Mouse (Mus musculus): ENCODE results near the gene Slc17a1. TPM values are rescaled to one million over a fixed set of nuclear protein-coding genes. Genes with fewer than 3 reads are reported as not detected.

Gene Slc17a1
- polyA plus RNA-seq, 1 experiment from 2014 or later = 0.55 TPM

GRCm38 (mm10) chr13:23898242-23898641 is 30.7 kb downstream of the Slc17a1 start:
- no peaks in the 10 kb centered on the region for H3K9me3 ChIP-seq
- no peak overlapping the region for H3K27ac ChIP-seq
- no peak overlapping the region for H3K4me3 ChIP-seq (replicated peaks)
- no peak overlapping the region for H3K9ac ChIP-seq
- no peak overlapping the region for H3K4me2 ChIP-seq (replicated peaks)
- no peaks in the 10 kb centered on the region for H3K36me3 ChIP-seq
- no peak for ATAC-seq
- 49% methylated on average over 6 of the region's 6 CpGs for WGBS
- H3K4me1 ChIP-seq (replicated peaks) = no peaks in the 10 kb centered on the region
- no peaks in the 10 kb centered on the region for H3K27me3 ChIP-seq (replicated peaks)

- Histone ChIP-seq H3K4me2 (replicated peaks) (no peak overlapping the region), H3K4me3 (replicated peaks) (no peak overlapping the region), H3K4me1 (replicated peaks) (0 out of 2 replicates have a peak, but pooled peaks cover 3% of the 10 kb centered on the region), H3K27ac (no peak overlapping the region), H3K36me3 (no peaks in the 10 kb centered on the region), H3K27me3 (replicated peaks) (no peaks in the 10 kb centered on the region), H3K9ac (no peak overlapping the region), H3K9me3 (no peaks in the 10 kb centered on the region)
- WGBS = 90% methylated on average over 5 of the region's 5 CpGs
- ATAC-seq = no peak
Observed at GRCm38 (mm10) chr13:23906906-23907305, 39.4 kb downstream of the Slc17a1 start.

DNA sequence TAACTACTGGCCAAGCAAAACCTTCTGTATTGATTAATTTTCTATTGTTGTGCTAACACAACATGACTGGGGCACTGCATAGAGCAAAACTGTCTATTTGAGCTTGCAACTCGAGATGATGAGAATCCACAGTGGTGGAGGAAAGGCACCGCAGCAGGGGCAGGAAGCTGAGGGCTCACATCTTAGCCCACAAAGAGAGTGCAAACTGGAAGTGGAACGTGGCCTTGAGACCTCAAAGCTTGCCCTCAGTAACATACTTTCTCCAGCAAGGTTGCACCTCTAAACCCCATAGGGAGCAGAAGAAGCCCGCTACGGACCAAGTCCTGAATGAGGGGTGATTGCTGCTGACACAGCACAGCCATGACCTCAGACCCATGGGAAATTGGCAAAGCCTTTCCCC is 42.6 kb downstream of the Slc17a1 start:
- Histone ChIP-seq H3K36me3 (no peaks in the 10 kb centered on the region), H3K9me3 (no peaks in the 10 kb centered on the region), H3K4me1 (replicated peaks) (0 out of 2 replicates have a peak, but pooled peaks cover 3% of the 10 kb centered on the region), H3K27me3 (replicated peaks) (no peaks in the 10 kb centered on the region), H3K9ac (no peak overlapping the region), H3K27ac (no peak overlapping the region), H3K4me2 (replicated peaks) (no peak overlapping the region), H3K4me3 (replicated peaks) (no peak overlapping the region)
- no peak for ATAC-seq
- 79% methylated on average over 5 of the region's 5 CpGs for WGBS

- ATAC-seq = no peak
Observed at GRCm38 (mm10) chr13:23911335-23911734, 43.8 kb downstream of the Slc17a1 start.

GRCm38 (mm10) chr13:23913791-23914306 is 46.3 kb downstream of the Slc17a1 start:
- Histone ChIP-seq H3K4me2 (replicated peaks) (peak overlapping the region; percentile 44), H3K27me3 (replicated peaks) (no peaks in the 10 kb centered on the region), H3K27ac (peak overlapping the region; percentile 84), H3K9me3 (no peaks in the 10 kb centered on the region), H3K4me1 (replicated peaks) (peaks cover 12% of the 10 kb centered on the region; the same call in 1 of the 2 replicates), H3K36me3 (no peaks in the 10 kb centered on the region), H3K4me3 (replicated peaks) (peak overlapping the region; percentile 33), H3K9ac (no peak overlapping the region)
- peak; percentile 73 for ATAC-seq
- WGBS = 19% methylated on average over 6 of the region's 6 CpGs

More at GRCm38 (mm10) chr13:23911335-23911734, 43.8 kb downstream of the Slc17a1 start:
- WGBS = 78% methylated on average over 5 of the region's 5 CpGs
- Histone ChIP-seq H3K4me2 (replicated peaks) (no peak overlapping the region), H3K4me1 (replicated peaks) (peaks cover 12% of the 10 kb centered on the region; the same call in 1 of the 2 replicates), H3K27ac (no peak overlapping the region), H3K4me3 (replicated peaks) (no peak overlapping the region), H3K36me3 (no peaks in the 10 kb centered on the region), H3K9me3 (no peaks in the 10 kb centered on the region), H3K27me3 (replicated peaks) (no peaks in the 10 kb centered on the region), H3K9ac (no peak overlapping the region)

GRCm38 (mm10) chr13:23914376-23915167 is 47.0 kb downstream of the Slc17a1 start, which contains the start of gene Slc17a4:
Gene Slc17a4, minus strand, starts transcription at chr13:23915009.
- Histone ChIP-seq H3K36me3 (no peaks in the 10 kb centered on the region), H3K4me2 (replicated peaks) (peak within 1 kb of the TSS; percentile 44), H3K9ac (no peak within 1 kb of the TSS), H3K27ac (peak within 1 kb of the TSS; percentile 84), H3K4me1 (replicated peaks) (peaks cover 12% of the 10 kb centered on the region; the same call in 1 of the 2 replicates), H3K27me3 (replicated peaks) (no peaks in the 10 kb centered on the region), H3K9me3 (no peaks in the 10 kb centered on the region), H3K4me3 (replicated peaks) (peak within 1 kb of the TSS; percentile 33)
- ATAC-seq = peak; percentile 83
- 28% methylated on average over 9 of the region's 9 CpGs for WGBS

DNA sequence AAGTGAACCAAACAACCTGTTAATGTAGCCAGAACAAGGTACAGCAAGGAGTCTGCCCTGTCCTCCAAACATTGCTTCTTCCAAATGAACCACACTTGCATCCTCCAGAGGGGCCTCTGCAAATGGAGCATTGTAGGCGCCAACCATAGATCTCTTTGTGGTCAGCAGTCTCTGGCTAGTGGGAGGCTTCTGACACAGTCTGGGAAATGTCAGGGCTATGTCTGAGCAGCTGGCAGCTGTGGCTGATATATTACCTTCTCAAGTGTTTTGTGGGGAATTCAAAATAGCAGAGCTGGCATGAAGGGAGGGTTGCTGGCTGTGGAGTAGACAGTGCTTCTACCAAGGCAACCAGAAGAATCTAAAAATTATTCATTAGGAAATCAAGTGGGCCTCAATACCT is 48.6 kb downstream of the Slc17a1 start:
- 69% methylated on average over 1 of the region's 1 CpGs for WGBS
- Histone ChIP-seq H3K27me3 (replicated peaks) (no peaks in the 10 kb centered on the region), H3K27ac (no peak overlapping the region), H3K4me3 (replicated peaks) (no peak overlapping the region), H3K9me3 (no peaks in the 10 kb centered on the region), H3K4me2 (replicated peaks) (no peak overlapping the region), H3K9ac (no peak overlapping the region), H3K36me3 (no peaks in the 10 kb centered on the region), H3K4me1 (replicated peaks) (peaks cover 9% of the 10 kb centered on the region; the same call in 1 of the 2 replicates)
- ATAC-seq = no peak

DNA sequence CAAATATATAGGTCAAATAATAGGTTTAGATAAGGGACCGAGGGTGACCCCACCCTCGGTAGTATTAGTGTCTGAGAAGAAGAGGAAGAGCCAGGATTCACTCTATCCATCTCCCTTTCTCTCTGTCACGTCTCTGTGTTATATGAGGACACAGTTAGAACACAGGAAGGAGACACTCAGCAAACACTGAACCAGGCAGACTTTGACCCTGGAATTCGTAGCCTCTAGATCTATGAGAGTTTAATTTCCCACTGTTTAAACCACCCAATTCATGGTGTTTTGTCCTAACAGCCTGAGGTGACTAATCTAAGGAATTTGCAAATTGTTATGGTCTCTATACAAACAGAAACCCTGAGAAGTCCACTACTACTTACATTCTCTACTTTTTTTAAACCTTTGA is 50.1 kb downstream of the Slc17a1 start:
- no peaks in the 10 kb centered on the region for H3K27me3 ChIP-seq (replicated peaks)
- peak; percentile 62 for ATAC-seq
- H3K4me3 ChIP-seq (replicated peaks) = no peak overlapping the region
- H3K4me1 ChIP-seq (replicated peaks) = peaks cover 9% of the 10 kb centered on the region; the same call in 1 of the 2 replicates
- no peaks in the 10 kb centered on the region for H3K9me3 ChIP-seq
- no peak overlapping the region for H3K4me2 ChIP-seq (replicated peaks)
- no peaks in the 10 kb centered on the region for H3K36me3 ChIP-seq
- H3K27ac ChIP-seq = no peak overlapping the region
- H3K9ac ChIP-seq = no peak overlapping the region
- 31% methylated on average over 4 of the region's 4 CpGs for WGBS

GRCm38 (mm10) chr13:23925792-23926191 is 58.2 kb downstream of the Slc17a1 start:
- Histone ChIP-seq H3K36me3 (no peaks in the 10 kb centered on the region), H3K4me2 (replicated peaks) (no peak overlapping the region), H3K9ac (no peak overlapping the region), H3K4me1 (replicated peaks) (peaks cover 8% of the 10 kb centered on the region), H3K4me3 (replicated peaks) (no peak overlapping the region), H3K27me3 (replicated peaks) (no peaks in the 10 kb centered on the region), H3K9me3 (no peaks in the 10 kb centered on the region), H3K27ac (no peak overlapping the region)
- 65% methylated on average over 2 of the region's 2 CpGs for WGBS
- no peak for ATAC-seq

DNA sequence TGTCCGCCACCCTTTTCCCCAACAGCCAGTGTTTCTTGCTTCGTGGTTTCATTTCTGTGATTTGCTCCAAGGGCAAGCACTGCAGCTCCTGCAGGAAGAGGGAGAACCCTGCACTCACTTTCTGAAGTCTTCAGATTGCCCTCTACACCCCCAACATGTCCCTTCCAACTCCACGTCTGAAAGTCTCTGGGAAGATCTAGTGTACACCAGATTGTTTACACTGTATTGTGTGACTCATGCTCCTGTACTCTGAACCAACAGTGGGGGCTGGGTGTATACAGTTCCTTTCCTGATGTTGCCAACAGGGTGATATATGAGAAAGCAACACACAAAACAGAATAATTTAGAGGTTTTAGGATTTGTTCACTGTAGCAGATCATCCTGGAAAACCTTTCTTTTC is 61.1 kb downstream of the Slc17a1 start:
- Histone ChIP-seq H3K36me3 (no peaks in the 10 kb centered on the region), H3K27me3 (replicated peaks) (no peaks in the 10 kb centered on the region), H3K4me2 (replicated peaks) (no peak overlapping the region), H3K9ac (no peak overlapping the region), H3K9me3 (no peaks in the 10 kb centered on the region), H3K27ac (no peak overlapping the region), H3K4me3 (replicated peaks) (no peak overlapping the region), H3K4me1 (replicated peaks) (peaks cover 8% of the 10 kb centered on the region)
- WGBS = 42% methylated on average over 3 of the region's 3 CpGs
- peak; percentile 86 for ATAC-seq

DNA sequence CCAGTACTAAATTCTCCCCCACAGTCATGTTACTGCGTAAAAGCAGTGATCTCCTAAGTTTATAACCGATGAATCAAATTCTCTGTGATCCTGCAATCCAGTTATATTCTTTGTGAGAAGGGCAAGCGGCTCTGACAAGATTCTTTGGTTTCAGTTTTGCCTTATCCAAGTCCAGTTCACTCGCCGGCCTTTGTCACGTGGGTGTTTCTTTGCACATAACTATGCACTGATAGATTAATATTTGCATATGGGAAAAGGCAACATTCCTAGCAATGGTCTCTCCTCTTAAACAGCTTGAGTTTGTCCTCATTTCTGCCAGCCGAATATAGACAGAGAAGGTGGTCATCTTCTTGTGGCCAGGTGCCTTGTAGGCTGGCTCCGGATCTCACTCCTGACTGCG is 62.9 kb downstream of the Slc17a1 start:
- Histone ChIP-seq H3K9me3 (no peaks in the 10 kb centered on the region), H3K4me1 (replicated peaks) (peaks cover 8% of the 10 kb centered on the region), H3K9ac (no peak overlapping the region), H3K27ac (no peak overlapping the region), H3K4me2 (replicated peaks) (no peak overlapping the region), H3K27me3 (replicated peaks) (no peaks in the 10 kb centered on the region), H3K4me3 (replicated peaks) (no peak overlapping the region), H3K36me3 (no peaks in the 10 kb centered on the region)
- 81% methylated on average over 9 of the region's 9 CpGs for WGBS
- ATAC-seq = no peak

- H3K9ac ChIP-seq = no peak overlapping the region
- no peak overlapping the region for H3K27ac ChIP-seq
- H3K4me1 ChIP-seq (replicated peaks) = peaks cover 8% of the 10 kb centered on the region
- no peak overlapping the region for H3K4me3 ChIP-seq (replicated peaks)
- no peaks in the 10 kb centered on the region for H3K36me3 ChIP-seq
- no peak overlapping the region for H3K4me2 ChIP-seq (replicated peaks)
- H3K27me3 ChIP-seq (replicated peaks) = no peaks in the 10 kb centered on the region
- H3K9me3 ChIP-seq = no peaks in the 10 kb centered on the region
- 68% methylated on average over 11 of the region's 11 CpGs for WGBS
- no peak for ATAC-seq
Observed at GRCm38 (mm10) chr13:23930904-23931303, 63.4 kb downstream of the Slc17a1 start.
